Mouse (Mus musculus) midbrain, postnatal 0 days (tissue): ENCODE data around the gene Gpnmb. TPM values are rescaled to one million over a fixed set of nuclear protein-coding genes. Genes with fewer than 3 reads are reported as not detected.

Experiments used
- ATAC-seq: fragments of 200-750 bp; cut with Nextera tagmentation; 2 replicates; pipeline ENCODE4 v1.8.0; 2017; ENCODE audit warnings: moderate number of reproducible peaks, mild to moderate bottlenecking, moderate TSS enrichment, moderate library complexity; ENCODE audit not compliant: low FRiP score
- DNase-seq: peaks from one replicate; pipeline ENCODE4 v3.0.0-alpha.2; 2015; ENCODE audit warnings: low spot score
- H3K27ac ChIP-seq: fragments of 300-500 bp; sonication (generic); 2 replicates; pipeline ENCODE4 v1.5.1; 2014; ENCODE audit warnings: low read depth, mild to moderate bottlenecking, low read length, mixed read lengths
- H3K27me3 ChIP-seq: fragments of 300-500 bp; sonication (generic); 2 replicates; pipeline ENCODE4 v1.6.1; 2014; ENCODE audit warnings: low read length, control low read depth, mixed read lengths; ENCODE audit not compliant: insufficient read depth
- H3K36me3 ChIP-seq: fragments of 300-500 bp; sonication (generic); 2 replicates; pipeline ENCODE4 v1.6.1; 2014; ENCODE audit warnings: low read length, control low read depth, mixed read lengths; ENCODE audit not compliant: insufficient read depth
- H3K4me1 ChIP-seq: fragments of 300-500 bp; sonication (generic); 2 replicates; pipeline ENCODE4 v1.6.1; 2014; ENCODE audit warnings: mild to moderate bottlenecking, control low read depth, antibody characterized with exemption, low read length, mixed read lengths; ENCODE audit not compliant: insufficient read depth
- H3K4me2 ChIP-seq: fragments of 300-500 bp; sonication (generic); 2 replicates; pipeline ENCODE4 v1.6.1; 2014; ENCODE audit warnings: low read depth, mild to moderate bottlenecking, low read length, mixed read lengths; ENCODE audit not compliant: poor library complexity, severe bottlenecking
- H3K4me3 ChIP-seq: fragments of 300-500 bp; sonication (generic); 2 replicates; pipeline ENCODE4 v1.5.1; 2014; ENCODE audit warnings: low read depth, mild to moderate bottlenecking, low read length, moderate library complexity
- H3K9ac ChIP-seq: fragments of 300-500 bp; sonication (generic); replicated peaks from 2 replicates; pipeline ENCODE4 v1.6.1; 2014; ENCODE audit warnings: mild to moderate bottlenecking, low read length, moderate library complexity, mixed read lengths; ENCODE audit not compliant: poor library complexity, severe bottlenecking
- H3K9me3 ChIP-seq: fragments of 300-500 bp; sonication (generic); 2 replicates; pipeline ENCODE4 v1.6.1; 2016; ENCODE audit warnings: low read length, control low read depth
- CTCF ChIP-seq: IDR thresholded peaks from 2 replicates; pipeline ENCODE4 v1.5.1; 2016; ENCODE audit warnings: antibody characterized with exemption, mild to moderate bottlenecking
- WGBS: fragments of 180-500 bp; shearing (Covaris S2); extraction: QIAGEN DNeasy Blood & Tissue Kit; methylation state at CpG from one replicate; pipeline ENCODE4 v1.1.7; 2014; 5-methylcytosine and 5-hydroxymethylcytosine counted together
- polyA plus RNA-seq: library from polyadenylated mRNA; unstranded; fragments of >200 nt; fragmentation: Nextera tagmentation; extraction: Ambion mirVana; gene quantifications from 2 replicates; pipeline ENCODE4 v1.2.1, GENCODE M21; 2015
- total RNA-seq: library from RNA; depleted of rRNA; stranded (reverse); fragments of >200 nt; gene quantifications from 2 replicates; pipeline ENCODE4 v1.2.3, GENCODE M21; 2014

The Gpnmb gene
- total and polyA plus RNA-seq, 2 experiments from 2014 or later, result 0.77 to 1.5 TPM

- no peak for ATAC-seq
These were observed 58.6 kb downstream of the Gpnmb start for GRCm38 (mm10) chr6:49094968-49095367.

DNA sequence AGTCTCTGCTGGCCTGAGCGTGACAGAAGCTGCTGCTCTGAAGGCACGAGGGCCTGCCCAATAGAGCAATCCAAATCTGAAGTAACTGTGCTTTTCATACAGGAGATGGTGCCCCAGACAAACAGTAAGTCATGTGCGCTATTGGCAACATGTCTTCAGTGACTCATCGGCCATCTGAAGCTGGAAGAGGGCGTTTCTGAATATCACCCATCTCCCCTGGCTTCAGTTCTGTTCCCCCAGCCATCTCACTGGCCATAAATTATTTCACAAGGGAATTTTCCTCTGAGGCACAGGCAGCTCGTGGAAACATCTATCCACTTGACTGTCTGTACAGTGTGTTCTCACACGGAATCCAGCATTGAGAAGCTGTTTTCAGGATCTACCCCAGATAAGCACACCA, 60.1 kb downstream of the Gpnmb start:
- 74% methylated on average over 7 of the region's 7 CpGs for WGBS
- no peak overlapping the region for H3K9ac ChIP-seq
- no peaks in the 10 kb centered on the region; the same call in 1 of the 2 replicates for H3K4me1 ChIP-seq
- H3K27me3 ChIP-seq, result no peaks in the 10 kb centered on the region
- H3K4me2 ChIP-seq, result no peak overlapping the region
- 0 out of 2 replicates have a peak, but pooled peaks cover 5% of the 10 kb centered on the region for H3K36me3 ChIP-seq
- peak overlapping the region; percentile 69 for H3K27ac ChIP-seq
- H3K4me3 ChIP-seq, result no peak overlapping the region
- peak; percentile 42 for DNase-seq
- ATAC-seq, result no peak
- H3K9me3 ChIP-seq, result no peaks in the 10 kb centered on the region
- no peak for TF ChIP-seq CTCF

More at GRCm38 (mm10) chr6:49094968-49095367, 58.6 kb downstream of the Gpnmb start:
- no peak overlapping the region for H3K9ac ChIP-seq
- no peaks in the 10 kb centered on the region for H3K27me3 ChIP-seq
- TF ChIP-seq CTCF, result no peak
- 89% methylated on average over 10 of the region's 10 CpGs for WGBS
- no peak for DNase-seq
- H3K27ac ChIP-seq, result no peak overlapping the region
- no peaks in the 10 kb centered on the region for H3K9me3 ChIP-seq
- no peak overlapping the region for H3K4me2 ChIP-seq
- no peaks in the 10 kb centered on the region; the same call in 1 of the 2 replicates for H3K4me1 ChIP-seq
- no peak overlapping the region for H3K4me3 ChIP-seq
- H3K36me3 ChIP-seq, result peaks cover 14% of the 10 kb centered on the region; the same call in 1 of the 2 replicates

DNA sequence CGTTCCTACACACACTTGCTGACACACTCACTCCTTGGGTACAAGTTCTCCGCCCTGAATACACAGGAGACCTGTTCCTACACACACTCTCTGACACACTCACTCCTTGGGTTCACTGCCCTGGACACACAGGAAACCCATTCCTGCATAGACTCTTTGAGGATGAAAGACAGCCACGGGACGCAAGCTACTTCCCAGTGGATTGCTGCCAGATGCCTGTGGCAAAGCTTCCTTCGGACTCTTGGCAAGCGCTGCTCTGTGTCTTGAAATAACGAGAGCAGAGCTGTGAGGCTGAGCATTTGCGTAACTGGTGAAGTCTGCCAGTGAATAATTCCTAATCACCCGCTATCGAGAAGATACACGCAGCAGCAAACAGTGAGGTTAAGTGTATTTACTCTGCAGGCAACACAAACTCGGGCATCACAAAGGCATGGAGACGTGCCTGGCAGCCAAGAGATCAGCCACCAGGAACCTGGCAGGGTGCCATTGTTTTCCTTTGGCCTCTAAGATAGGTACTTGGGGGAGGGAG, 60.7 kb downstream of the Gpnmb start:
- DNase-seq, result peak; percentile 89
- Histone ChIP-seq H3K9ac (no peak overlapping the region), H3K4me2 (peak overlapping the region; percentile 26), H3K9me3 (no peaks in the 10 kb centered on the region), H3K36me3 (0 out of 2 replicates have a peak, but pooled peaks cover 5% of the 10 kb centered on the region), H3K27ac (peak overlapping the region; percentile 69), H3K4me1 (no peaks in the 10 kb centered on the region; the same call in 1 of the 2 replicates), H3K4me3 (0 out of 2 replicates have a peak overlapping the region, but pooled peaks have one; percentile 6), H3K27me3 (no peaks in the 10 kb centered on the region)
- no peak for ATAC-seq
- 37% methylated on average over 13 of the region's 13 CpGs for WGBS
- no peak for TF ChIP-seq CTCF

- no peaks in the 10 kb centered on the region for H3K9me3 ChIP-seq
- no peaks in the 10 kb centered on the region; the same call in 1 of the 2 replicates for H3K4me1 ChIP-seq
- H3K4me2 ChIP-seq, result no peak overlapping the region
- DNase-seq (peak; percentile 26), ATAC-seq (no peak)
- TF ChIP-seq CTCF, result no peak
- no peak overlapping the region for H3K4me3 ChIP-seq
- H3K27ac ChIP-seq, result no peak overlapping the region; the same call in 1 of the 2 replicates
- H3K9ac ChIP-seq, result no peak overlapping the region
- H3K27me3 ChIP-seq, result no peaks in the 10 kb centered on the region
- H3K36me3 ChIP-seq, result 0 out of 2 replicates have a peak, but pooled peaks cover 5% of the 10 kb centered on the region
- 63% methylated on average over 5 of the region's 5 CpGs for WGBS
These were observed 61.3 kb downstream of the Gpnmb start for GRCm38 (mm10) chr6:49097596-49098110.

GRCm38 (mm10) chr6:49099086-49099485, 62.7 kb downstream of the Gpnmb start:
- Histone ChIP-seq H3K4me3 (no peak overlapping the region), H3K27ac (no peak overlapping the region), H3K27me3 (no peaks in the 10 kb centered on the region), H3K9me3 (no peaks in the 10 kb centered on the region), H3K36me3 (0 out of 2 replicates have a peak, but pooled peaks cover 5% of the 10 kb centered on the region), H3K4me2 (no peak overlapping the region), H3K9ac (no peak overlapping the region), H3K4me1 (no peaks in the 10 kb centered on the region; the same call in 1 of the 2 replicates)
- DNase-seq (no peak), ATAC-seq (no peak)
- no peak for TF ChIP-seq CTCF
- 84% methylated on average over 1 of the region's 1 CpGs for WGBS
